Mouse (Mus musculus): ENCODE measurements around the gene Nedd8.

The Nedd8 gene

GRCm38 (mm10) chr14:55614565-55615178 is 57.3 kb downstream of the Nedd8 start:
- DNase-seq (ENCODE audit: low spot score in 2 of 2), result no peak

- no peak for DNase-seq (ENCODE audit: low spot score in 2 of 2)
Observed at GRCm38 (mm10) chr14:55613346-55613745, 58.6 kb downstream of the Nedd8 start.
